Mouse (Mus musculus) neural tube, embryonic 14.5 days (tissue): ENCODE results near the gene Tamm41. TPM values are rescaled to one million over a fixed set of nuclear protein-coding genes. Genes with fewer than 3 reads are reported as not detected.

ENCODE experiments used
- ATAC-seq: fragments of 200-750 bp; cut with Nextera tagmentation; 2 replicates; pipeline ENCODE4 v1.8.0; 2017; ENCODE audit warnings: low read depth, mild to moderate bottlenecking, moderate TSS enrichment, moderate library complexity
- H3K27ac ChIP-seq: fragments of 300-500 bp; sonication (generic); 2 replicates; pipeline ENCODE4 v1.5.1; 2014; ENCODE audit warnings: low read depth, mild to moderate bottlenecking, control low read depth, low read length, moderate library complexity, mixed read lengths
- H3K27me3 ChIP-seq: fragments of 300-500 bp; sonication (generic); 2 replicates; pipeline ENCODE4 v1.6.1; 2014; ENCODE audit warnings: low read length; ENCODE audit not compliant: control insufficient read depth, insufficient read depth
- H3K36me3 ChIP-seq: fragments of 300-500 bp; sonication (generic); 2 replicates; pipeline ENCODE4 v1.6.1; 2014; ENCODE audit warnings: low read length, mixed read lengths; ENCODE audit not compliant: control insufficient read depth, insufficient read depth
- H3K4me1 ChIP-seq: fragments of 300-500 bp; sonication (generic); 2 replicates; pipeline ENCODE4 v1.6.1; 2014; ENCODE audit warnings: low read length; ENCODE audit not compliant: control insufficient read depth, insufficient read depth
- H3K4me2 ChIP-seq: fragments of 300-500 bp; sonication (generic); 2 replicates; pipeline ENCODE4 v1.6.1; 2014; ENCODE audit warnings: mild to moderate bottlenecking, low read depth, low read length, control low read depth
- H3K4me3 ChIP-seq: fragments of 300-500 bp; sonication (generic); 2 replicates; pipeline ENCODE4 v1.5.1; 2014; ENCODE audit warnings: low read depth, low read length, control low read depth, mixed read lengths
- H3K9ac ChIP-seq: fragments of 300-500 bp; sonication (generic); replicated peaks from 2 replicates; pipeline ENCODE4 v1.6.1; 2014; ENCODE audit warnings: low read depth, mild to moderate bottlenecking, control low read depth, low read length, mixed read lengths
- H3K9me3 ChIP-seq: fragments of 300-500 bp; sonication (generic); 2 replicates; pipeline ENCODE4 v1.6.1; 2016; ENCODE audit warnings: low read length; ENCODE audit not compliant: control insufficient read depth
- whole genome bisulfite sequencing: fragments of 180-500 bp; shearing (Covaris S2); extraction: QIAGEN DNeasy Blood & Tissue Kit; methylation state at CpG from one replicate; pipeline ENCODE4 v1.1.7; 2014; 5-methylcytosine and 5-hydroxymethylcytosine counted together
- polyA plus RNA-seq: library from polyadenylated mRNA; unstranded; fragments of >200 nt; fragmentation: Nextera tagmentation; extraction: Ambion mirVana; gene quantifications from 2 replicates; pipeline ENCODE4 v1.2.1, GENCODE M21; 2014

Tamm41 gene
- polyA plus RNA-seq, 1 experiment from 2014 or later, result 55.8 TPM

DNA sequence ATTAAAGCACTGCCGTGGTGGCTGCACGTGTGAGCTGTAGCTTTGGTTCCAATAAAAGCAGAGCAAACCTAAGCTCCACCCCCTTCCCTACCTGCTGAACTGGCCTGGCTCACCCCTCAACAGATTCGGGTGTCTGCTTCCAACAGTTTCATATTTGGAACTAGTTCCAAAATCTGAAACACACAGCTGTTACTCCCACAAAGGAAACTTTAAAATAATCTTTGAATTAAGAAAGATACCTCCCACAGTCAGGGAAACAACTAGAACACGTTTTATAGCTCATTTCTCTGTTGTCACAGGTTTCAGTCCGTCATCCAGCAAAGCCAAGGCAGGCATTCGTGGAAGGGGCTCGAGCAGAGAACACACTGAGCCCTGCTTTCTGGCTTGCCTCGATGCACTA is 44.0 kb downstream of the Tamm41 start:
- Histone ChIP-seq H3K27ac (no peak overlapping the region), H3K9me3 (no peaks in the 10 kb centered on the region), H3K4me3 (no peak overlapping the region), H3K4me1 (no peaks in the 10 kb centered on the region), H3K9ac (no peak overlapping the region), H3K27me3 (no peaks in the 10 kb centered on the region), H3K36me3 (no peaks in the 10 kb centered on the region), H3K4me2 (no peak overlapping the region)
- WGBS, result 79% methylated on average over 8 of the region's 8 CpGs
- ATAC-seq, result no peak

- 90% methylated on average over 4 of the region's 4 CpGs for WGBS
- no peak overlapping the region for H3K4me2 ChIP-seq
- no peaks in the 10 kb centered on the region for H3K27me3 ChIP-seq
- H3K4me3 ChIP-seq, result no peak overlapping the region
- no peak overlapping the region for H3K27ac ChIP-seq
- H3K9me3 ChIP-seq, result no peaks in the 10 kb centered on the region
- ATAC-seq, result no peak
- H3K4me1 ChIP-seq, result no peaks in the 10 kb centered on the region
- H3K36me3 ChIP-seq, result no peaks in the 10 kb centered on the region
- H3K9ac ChIP-seq, result no peak overlapping the region
Measured at GRCm38 (mm10) chr6:114991909-114992308, 45.8 kb downstream of the Tamm41 start.

- no peaks in the 10 kb centered on the region for H3K4me1 ChIP-seq
- H3K4me3 ChIP-seq, result no peak overlapping the region
- H3K4me2 ChIP-seq, result no peak overlapping the region
- no peak overlapping the region for H3K27ac ChIP-seq
- 68% methylated on average over 3 of the region's 3 CpGs for WGBS
- no peak overlapping the region for H3K9ac ChIP-seq
- no peaks in the 10 kb centered on the region for H3K9me3 ChIP-seq
- no peaks in the 10 kb centered on the region for H3K36me3 ChIP-seq
- H3K27me3 ChIP-seq, result no peaks in the 10 kb centered on the region
- no peak for ATAC-seq
Measured at GRCm38 (mm10) chr6:114988619-114988980, 49.1 kb downstream of the Tamm41 start.

DNA sequence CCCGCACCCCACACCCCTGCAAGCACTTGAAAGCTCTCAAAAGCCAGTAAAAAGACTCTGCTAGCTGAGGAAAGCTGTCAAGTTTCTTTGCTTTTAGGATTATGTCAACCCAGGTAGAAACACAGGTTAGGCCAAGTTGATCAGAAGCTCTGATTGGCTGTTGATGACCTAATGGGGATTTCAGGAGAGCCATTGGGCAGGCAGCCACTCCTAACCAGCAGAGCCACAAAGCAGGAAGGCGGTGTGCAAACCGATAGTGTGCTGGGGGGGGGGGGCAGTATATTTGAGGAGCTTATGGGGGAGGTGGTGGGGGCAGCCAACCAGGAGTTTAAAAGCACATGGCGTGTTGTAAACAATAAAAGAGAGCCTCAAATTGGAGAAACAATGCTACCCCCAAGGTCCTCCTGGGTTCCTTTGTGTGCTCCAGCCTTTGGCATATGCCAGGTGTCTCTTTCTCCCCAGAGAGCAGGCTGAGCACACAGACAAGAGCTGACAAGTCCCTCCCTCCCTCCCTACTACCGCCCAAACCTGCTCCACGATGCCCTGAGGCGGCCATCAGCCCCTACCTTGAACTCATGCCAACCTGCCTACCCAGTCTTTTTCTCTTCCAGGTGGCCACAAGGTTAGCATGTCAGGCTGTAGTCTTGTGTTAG is 49.6 kb downstream of the Tamm41 start:
- WGBS, result 56% methylated on average over 7 of the region's 7 CpGs
- Histone ChIP-seq H3K9ac (no peak overlapping the region), H3K4me1 (no peaks in the 10 kb centered on the region), H3K27ac (no peak overlapping the region), H3K4me3 (no peak overlapping the region), H3K9me3 (no peaks in the 10 kb centered on the region), H3K27me3 (no peaks in the 10 kb centered on the region), H3K4me2 (no peak overlapping the region), H3K36me3 (no peaks in the 10 kb centered on the region)
- no peak; the same call in 1 of the 2 replicates for ATAC-seq

DNA sequence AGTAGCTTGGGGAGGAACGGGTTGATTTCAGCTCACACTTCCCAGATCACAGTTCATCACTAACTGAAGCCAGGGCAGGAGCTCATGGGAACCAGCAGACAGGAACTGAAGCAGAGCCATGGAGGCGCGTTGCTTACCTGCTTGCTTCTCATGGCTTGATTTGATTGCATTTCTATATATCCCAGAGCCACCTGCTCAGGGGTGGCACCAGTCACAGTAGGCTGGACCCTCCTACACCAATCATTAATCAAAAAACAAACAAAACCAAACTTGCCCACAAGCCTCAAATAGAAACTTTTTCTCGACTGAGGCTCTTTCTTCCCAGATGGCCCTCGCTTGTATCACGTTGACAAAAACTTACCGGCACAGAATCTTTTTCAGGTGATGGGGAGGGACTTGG is 55.0 kb downstream of the Tamm41 start:
- WGBS, result 93% methylated on average over 7 of the region's 7 CpGs
- H3K9me3 ChIP-seq, result no peaks in the 10 kb centered on the region
- no peak overlapping the region for H3K27ac ChIP-seq
- no peak for ATAC-seq
- H3K4me1 ChIP-seq, result no peaks in the 10 kb centered on the region
- H3K9ac ChIP-seq, result no peak overlapping the region
- no peak overlapping the region for H3K4me2 ChIP-seq
- no peaks in the 10 kb centered on the region for H3K27me3 ChIP-seq
- no peaks in the 10 kb centered on the region for H3K36me3 ChIP-seq
- no peak overlapping the region for H3K4me3 ChIP-seq

GRCm38 (mm10) chr6:114979715-114980114 is 58.0 kb downstream of the Tamm41 start:
- no peak overlapping the region for H3K4me3 ChIP-seq
- 77% methylated on average over 1 of the region's 1 CpGs for WGBS
- no peak overlapping the region for H3K27ac ChIP-seq
- H3K4me2 ChIP-seq, result no peak overlapping the region
- H3K36me3 ChIP-seq, result no peaks in the 10 kb centered on the region
- H3K27me3 ChIP-seq, result no peaks in the 10 kb centered on the region
- no peak overlapping the region for H3K9ac ChIP-seq
- ATAC-seq, result no peak
- H3K4me1 ChIP-seq, result no peaks in the 10 kb centered on the region
- no peaks in the 10 kb centered on the region for H3K9me3 ChIP-seq

DNA sequence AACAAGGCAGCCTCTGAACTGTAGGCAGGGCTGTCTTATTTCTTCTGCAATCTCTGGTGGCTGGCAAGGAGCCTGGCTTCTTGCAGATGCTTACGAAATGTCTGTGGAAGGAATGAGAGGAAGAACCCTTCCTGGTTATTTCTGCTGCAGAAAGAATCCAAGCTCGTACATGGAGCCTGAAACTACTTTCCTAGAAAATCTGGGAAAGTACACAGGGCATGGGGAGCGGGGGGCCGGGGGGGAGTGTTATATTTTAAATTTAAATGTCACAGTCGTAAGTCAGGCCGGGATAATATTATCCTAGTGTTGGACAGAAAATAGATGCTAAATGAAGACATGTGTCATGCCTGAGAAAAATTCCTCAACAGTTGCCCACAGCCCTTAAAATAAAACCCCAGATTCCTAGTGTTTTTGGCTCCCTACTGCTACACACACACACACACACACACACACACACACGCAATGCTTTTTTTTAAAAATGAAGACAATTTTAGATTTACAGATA is 60.7 kb downstream of the Tamm41 start:
- no peak overlapping the region for H3K9ac ChIP-seq
- H3K4me2 ChIP-seq, result no peak overlapping the region
- WGBS, result 84% methylated on average over 7 of the region's 7 CpGs
- H3K27me3 ChIP-seq, result no peaks in the 10 kb centered on the region
- ATAC-seq, result no peak
- no peaks in the 10 kb centered on the region for H3K9me3 ChIP-seq
- no peaks in the 10 kb centered on the region for H3K4me1 ChIP-seq
- H3K27ac ChIP-seq, result no peak overlapping the region
- H3K36me3 ChIP-seq, result no peaks in the 10 kb centered on the region
- no peak overlapping the region for H3K4me3 ChIP-seq

DNA sequence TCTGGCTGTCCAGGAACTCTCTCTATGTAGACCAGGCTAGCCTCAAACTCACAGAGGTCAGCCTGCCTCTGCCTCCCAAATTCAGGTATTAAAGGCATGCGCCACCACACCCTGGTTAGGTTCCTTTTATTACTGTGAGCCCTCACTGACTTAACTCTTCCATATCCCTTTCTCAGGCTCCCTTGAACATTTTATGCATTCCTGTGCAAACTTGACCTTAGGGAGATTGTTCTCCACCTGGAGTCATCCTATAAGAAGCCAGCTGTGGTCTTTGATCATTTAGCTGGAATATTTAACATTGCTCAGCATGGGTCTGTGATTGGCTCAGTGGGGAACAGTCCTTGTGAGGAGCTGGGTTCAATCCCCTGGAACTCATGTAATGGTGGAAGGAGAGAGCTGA is 63.3 kb downstream of the Tamm41 start:
- Histone ChIP-seq H3K9me3 (no peaks in the 10 kb centered on the region), H3K4me2 (no peak overlapping the region), H3K4me3 (no peak overlapping the region), H3K27me3 (peaks cover 2% of the 10 kb centered on the region; the same call in 1 of the 2 replicates), H3K36me3 (no peaks in the 10 kb centered on the region), H3K27ac (no peak overlapping the region), H3K4me1 (0 out of 2 replicates have a peak, but pooled peaks cover 5% of the 10 kb centered on the region), H3K9ac (no peak overlapping the region)
- 73% methylated on average over 1 of the region's 1 CpGs for WGBS
- no peak for ATAC-seq

DNA sequence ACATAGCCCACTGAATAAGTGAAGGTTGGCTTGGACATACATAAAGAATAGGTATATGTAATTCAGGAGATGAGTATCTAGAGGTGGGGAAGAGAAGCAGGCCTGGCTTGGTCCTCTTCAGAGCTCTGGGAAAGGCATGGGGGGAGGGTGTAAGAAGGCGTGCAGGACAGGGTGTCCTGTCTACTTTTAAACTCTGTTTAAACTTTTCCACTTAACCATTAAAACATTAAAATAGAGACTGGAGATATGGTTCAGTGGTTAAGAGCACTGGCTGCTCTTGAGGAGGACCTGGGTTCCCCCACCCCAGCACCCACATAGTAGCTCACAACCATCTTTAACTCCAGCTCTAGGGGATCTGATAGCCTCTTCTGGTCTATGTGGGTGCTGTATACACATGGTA is 64.7 kb downstream of the Tamm41 start:
- peaks cover 7% of the 10 kb centered on the region; the same call in 1 of the 2 replicates for H3K27me3 ChIP-seq
- no peak overlapping the region for H3K9ac ChIP-seq
- H3K4me1 ChIP-seq, result 0 out of 2 replicates have a peak, but pooled peaks cover 5% of the 10 kb centered on the region
- H3K36me3 ChIP-seq, result no peaks in the 10 kb centered on the region
- no peak overlapping the region for H3K4me3 ChIP-seq
- H3K27ac ChIP-seq, result no peak overlapping the region
- H3K9me3 ChIP-seq, result no peaks in the 10 kb centered on the region
- 81% methylated on average over 1 of the region's 1 CpGs for WGBS
- ATAC-seq, result no peak
- no peak overlapping the region for H3K4me2 ChIP-seq
